Mouse (Mus musculus): ENCODE results near the gene Pdap1. TPM values are rescaled to one million over a fixed set of nuclear protein-coding genes. Genes with fewer than 3 reads are reported as not detected.
"Not testable (repeated sequence)": the region's sequence is repeated elsewhere in the genome, so short reads cannot be mapped to it uniquely, and the experiment has no call there.

Pdap1 gene
- polyA plus RNA-seq, 1 experiment from 2014 or later: 131 TPM

DNA sequence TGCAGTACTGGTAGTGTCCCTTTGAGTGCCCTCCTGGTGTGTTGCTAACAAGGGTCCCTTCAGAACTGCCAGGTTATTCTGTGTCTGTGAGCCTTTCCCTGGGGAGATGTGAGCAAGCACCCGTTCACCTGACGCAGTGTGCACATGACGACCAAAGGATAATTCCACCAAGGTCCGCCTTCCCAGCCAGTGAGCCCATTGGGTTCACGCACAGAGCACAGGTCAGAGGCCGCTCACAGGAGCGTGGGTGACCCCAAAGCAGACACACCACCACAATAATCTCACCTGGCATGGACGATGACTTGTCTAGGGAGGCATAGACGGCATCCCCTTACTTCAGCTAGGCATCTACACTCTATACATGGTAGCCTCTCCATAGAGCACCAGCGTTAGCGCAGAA lies 38.6 kb downstream of the Pdap1 start:
- H3K36me3 ChIP-seq: peaks cover 100% of the 10 kb centered on the region
- H3K27me3 ChIP-seq; H3K27ac ChIP-seq (replicated peaks); ATAC-seq (ENCODE audit: low FRiP score, low read depth); H3K9me3 ChIP-seq; H3K4me2 ChIP-seq (replicated peaks); H3K4me3 ChIP-seq; H3K9ac ChIP-seq (replicated peaks); H3K4me1 ChIP-seq: not testable (repeated sequence)
- 96% methylated on average over 11 of the region's 11 CpGs for WGBS

- Histone ChIP-seq H3K36me3 (peaks cover 100% of the 10 kb centered on the region), H3K27me3 (no peaks in the 10 kb centered on the region), H3K27ac (replicated peaks) (no peak overlapping the region), H3K4me2 (replicated peaks) (no peak overlapping the region), H3K9me3 (no peaks in the 10 kb centered on the region), H3K4me1 (no peaks in the 10 kb centered on the region), H3K9ac (replicated peaks) (no peak overlapping the region), H3K4me3 (no peak overlapping the region)
- ATAC-seq (ENCODE audit: low FRiP score, low read depth): no peak
- 96% methylated on average over 9 of the region's 9 CpGs for WGBS
Observed at GRCm38 (mm10) chr5:145100960-145101359, 39.1 kb downstream of the Pdap1 start.

GRCm38 (mm10) chr5:145098340-145098821 lies 41.7 kb downstream of the Pdap1 start:
- no peak overlapping the region for H3K4me2 ChIP-seq (replicated peaks)
- no peak overlapping the region for H3K9ac ChIP-seq (replicated peaks)
- no peaks in the 10 kb centered on the region for H3K9me3 ChIP-seq
- no peak overlapping the region for H3K27ac ChIP-seq (replicated peaks)
- H3K27me3 ChIP-seq: no peaks in the 10 kb centered on the region
- H3K36me3 ChIP-seq: peaks cover 92% of the 10 kb centered on the region
- no peak for ATAC-seq (ENCODE audit: low FRiP score, low read depth)
- no peak overlapping the region for H3K4me3 ChIP-seq
- no peaks in the 10 kb centered on the region for H3K4me1 ChIP-seq
- WGBS: 95% methylated on average over 10 of the region's 10 CpGs

GRCm38 (mm10) chr5:145096195-145096594 lies 43.8 kb downstream of the Pdap1 start:
- Histone ChIP-seq H3K4me1 (no peaks in the 10 kb centered on the region), H3K27me3 (no peaks in the 10 kb centered on the region), H3K9ac (replicated peaks) (no peak overlapping the region), H3K4me3 (no peak overlapping the region), H3K36me3 (peaks cover 90% of the 10 kb centered on the region), H3K9me3 (no peaks in the 10 kb centered on the region), H3K4me2 (replicated peaks) (no peak overlapping the region), H3K27ac (replicated peaks) (no peak overlapping the region)
- 84% methylated on average over 4 of the region's 4 CpGs for WGBS
- no peak for ATAC-seq (ENCODE audit: low FRiP score, low read depth)

- H3K4me2 ChIP-seq (replicated peaks): no peak overlapping the region
- peaks cover 40% of the 10 kb centered on the region for H3K36me3 ChIP-seq
- H3K9me3 ChIP-seq: no peaks in the 10 kb centered on the region
- H3K27me3 ChIP-seq: no peaks in the 10 kb centered on the region
- H3K4me1 ChIP-seq: peaks cover 3% of the 10 kb centered on the region
- WGBS: 91% methylated on average over 3 of the region's 3 CpGs
- ATAC-seq (ENCODE audit: low FRiP score, low read depth): no peak
- no peak overlapping the region for H3K27ac ChIP-seq (replicated peaks)
- H3K9ac ChIP-seq (replicated peaks): no peak overlapping the region
- no peak overlapping the region for H3K4me3 ChIP-seq
Observed at GRCm38 (mm10) chr5:145089878-145090277, 50.2 kb downstream of the Pdap1 start.

GRCm38 (mm10) chr5:145088186-145088585 lies 51.9 kb downstream of the Pdap1 start:
- WGBS: 96% methylated on average over 2 of the region's 2 CpGs
- Histone ChIP-seq H3K9ac (replicated peaks) (no peak overlapping the region), H3K9me3 (no peaks in the 10 kb centered on the region), H3K4me2 (replicated peaks) (no peak overlapping the region), H3K4me1 (peaks cover 9% of the 10 kb centered on the region), H3K27me3 (no peaks in the 10 kb centered on the region), H3K4me3 (no peak overlapping the region), H3K36me3 (peaks cover 30% of the 10 kb centered on the region), H3K27ac (replicated peaks) (no peak overlapping the region)
- no peak for ATAC-seq (ENCODE audit: low FRiP score, low read depth)

- H3K9ac ChIP-seq (replicated peaks): peak overlapping the region; percentile 90; the same call in 1 of the 2 replicates
- H3K9me3 ChIP-seq: no peaks in the 10 kb centered on the region
- 84% methylated on average over 2 of the region's 2 CpGs for WGBS
Observed at GRCm38 (mm10) chr5:145084822-145085221, 55.2 kb downstream of the Pdap1 start.

GRCm38 (mm10) chr5:145083632-145084451 lies 56.2 kb downstream of the Pdap1 start, which contains the start of the genes Arpc1a and Kpna7:
TSS of gene Arpc1a (plus strand) at chr5:145083830.
TSS of gene Kpna7 (minus strand) at chr5:145084030.
- peaks cover 9% of the 10 kb centered on the region for H3K4me1 ChIP-seq
- peaks cover 10% of the 10 kb centered on the region for H3K36me3 ChIP-seq
- under 1% methylated on average over 54 of the region's 54 CpGs for WGBS
- peak; percentile 97 for ATAC-seq (ENCODE audit: low FRiP score, low read depth)
- no peaks in the 10 kb centered on the region for H3K27me3 ChIP-seq
- peak within 1 kb of the TSS; percentile 70 for H3K4me2 ChIP-seq (replicated peaks)
- peak within 1 kb of the TSS; percentile 82 for H3K27ac ChIP-seq (replicated peaks)
- H3K9ac ChIP-seq (replicated peaks): peak within 1 kb of the TSS; percentile 90
- H3K4me3 ChIP-seq: peak within 1 kb of the TSS; percentile 70
- H3K9me3 ChIP-seq: no peaks in the 10 kb centered on the region

More at GRCm38 (mm10) chr5:145084822-145085221, 55.2 kb downstream of the Pdap1 start:
- H3K27me3 ChIP-seq: no peaks in the 10 kb centered on the region
- peak overlapping the region; percentile 70 for H3K4me3 ChIP-seq
- H3K4me2 ChIP-seq (replicated peaks): peak overlapping the region; percentile 70
- no peak for ATAC-seq (ENCODE audit: low FRiP score, low read depth)
- H3K4me1 ChIP-seq: peaks cover 9% of the 10 kb centered on the region
- peaks cover 10% of the 10 kb centered on the region for H3K36me3 ChIP-seq
- no peak overlapping the region for H3K27ac ChIP-seq (replicated peaks)

DNA sequence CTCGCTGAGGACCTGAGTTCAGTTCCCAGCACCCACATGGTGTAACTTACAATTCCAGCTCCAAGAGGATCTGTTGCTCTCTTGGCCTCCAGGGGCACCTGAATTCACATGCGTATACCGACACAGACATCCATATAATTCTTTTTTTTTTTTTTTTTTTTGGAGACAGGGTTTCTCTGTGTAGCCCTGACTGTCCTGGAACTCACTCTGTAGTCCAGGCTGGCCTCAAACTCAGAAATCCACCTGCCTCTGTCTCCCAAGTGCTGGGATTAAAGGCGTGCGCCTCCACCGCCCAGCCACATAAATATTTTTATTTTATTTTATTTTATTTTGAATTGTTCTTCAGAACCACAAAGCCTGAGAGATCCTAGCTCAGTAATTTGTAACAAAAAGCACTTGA lies 56.8 kb downstream of the Pdap1 start:
- 56% methylated on average over 6 of the region's 6 CpGs for WGBS
- H3K9me3 ChIP-seq, H3K36me3 ChIP-seq, H3K4me1 ChIP-seq, H3K27me3 ChIP-seq: not testable (repeated sequence)
- Histone ChIP-seq H3K4me2 (replicated peaks) (peak overlapping the region; percentile 70), H3K9ac (replicated peaks) (peak overlapping the region; percentile 90; the same call in 1 of the 2 replicates), H3K27ac (replicated peaks) (peak overlapping the region; percentile 82), H3K4me3 (peak overlapping the region; percentile 70)
- ATAC-seq (ENCODE audit: low FRiP score, low read depth): 0 out of 2 replicates have a peak, but pooled peaks have one; percentile 25

- peaks cover 9% of the 10 kb centered on the region for H3K4me1 ChIP-seq
- peaks cover 4% of the 10 kb centered on the region; the same call in 1 of the 2 replicates for H3K36me3 ChIP-seq
- H3K9ac ChIP-seq (replicated peaks): no peak overlapping the region
- no peak overlapping the region for H3K4me3 ChIP-seq
- no peak for ATAC-seq (ENCODE audit: low FRiP score, low read depth)
- no peaks in the 10 kb centered on the region for H3K9me3 ChIP-seq
- 96% methylated on average over 10 of the region's 10 CpGs for WGBS
- no peak overlapping the region for H3K4me2 ChIP-seq (replicated peaks)
- no peak overlapping the region for H3K27ac ChIP-seq (replicated peaks)
- H3K27me3 ChIP-seq: no peaks in the 10 kb centered on the region
Observed at GRCm38 (mm10) chr5:145081866-145082613, 58.0 kb downstream of the Pdap1 start.

Measured in midbrain, embryonic 12.5 days (tissue).